Mouse (Mus musculus): ENCODE results near the gene Strn3.

- TF ChIP-seq CTCF (IDR thresholded peaks at IDR 0.05; ENCODE audit: insufficient read depth, low read length), result no peak
- TF ChIP-seq POLR2A (IDR thresholded peaks at IDR 0.05; ENCODE audit: borderline replicate concordance, extremely low read depth, low read depth, low read length), result no peak
Measured at GRCm38 (mm10) chr12:51703859-51704258, 12.2 kb upstream of the Strn3 start.

All from lung, adult 2 months (tissue).